Mouse (Mus musculus) cerebellum, adult 18-20 months (tissue): ENCODE results near the gene Dvl2.

Experiments used
- DNase-seq, 2 experiments: peaks; one replicate each; pipeline ENCODE4 v3.0.0; 2021

The Dvl2 gene

DNA sequence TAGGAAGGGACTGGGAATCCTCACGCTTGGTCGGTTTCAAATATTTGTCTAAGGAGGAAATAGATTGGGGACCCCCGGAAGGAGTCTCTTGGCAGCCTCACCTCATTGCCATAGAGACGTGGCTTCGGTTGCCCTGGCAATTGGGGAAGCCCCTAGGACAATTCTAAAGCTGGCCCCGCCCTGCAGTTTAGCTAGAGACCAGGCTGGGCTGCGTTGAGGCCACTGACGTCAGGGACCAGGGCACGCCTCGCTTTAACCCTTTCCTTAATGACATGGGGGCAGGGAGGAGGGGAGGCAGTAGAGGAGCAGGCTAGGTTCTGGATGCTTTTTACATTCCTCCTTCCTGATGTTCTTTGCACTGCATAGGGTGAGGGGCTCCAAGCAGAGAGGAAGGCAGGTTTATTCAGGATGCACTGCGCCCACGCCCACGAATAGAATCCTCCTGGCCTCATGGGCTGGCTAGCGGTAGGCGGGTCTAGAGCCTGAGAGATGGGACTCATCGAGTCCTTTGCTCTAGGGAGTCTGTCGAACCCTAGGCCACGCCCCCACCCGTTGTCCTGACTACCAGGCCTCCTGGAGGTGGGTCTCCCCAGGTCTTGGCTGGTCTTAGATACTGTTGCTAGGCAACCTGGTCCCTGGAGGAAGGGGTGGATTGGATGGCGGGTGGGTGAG lies 28.9 kb downstream of the Dvl2 start:
- peak; percentile 66 to 78 for DNase-seq

DNA sequence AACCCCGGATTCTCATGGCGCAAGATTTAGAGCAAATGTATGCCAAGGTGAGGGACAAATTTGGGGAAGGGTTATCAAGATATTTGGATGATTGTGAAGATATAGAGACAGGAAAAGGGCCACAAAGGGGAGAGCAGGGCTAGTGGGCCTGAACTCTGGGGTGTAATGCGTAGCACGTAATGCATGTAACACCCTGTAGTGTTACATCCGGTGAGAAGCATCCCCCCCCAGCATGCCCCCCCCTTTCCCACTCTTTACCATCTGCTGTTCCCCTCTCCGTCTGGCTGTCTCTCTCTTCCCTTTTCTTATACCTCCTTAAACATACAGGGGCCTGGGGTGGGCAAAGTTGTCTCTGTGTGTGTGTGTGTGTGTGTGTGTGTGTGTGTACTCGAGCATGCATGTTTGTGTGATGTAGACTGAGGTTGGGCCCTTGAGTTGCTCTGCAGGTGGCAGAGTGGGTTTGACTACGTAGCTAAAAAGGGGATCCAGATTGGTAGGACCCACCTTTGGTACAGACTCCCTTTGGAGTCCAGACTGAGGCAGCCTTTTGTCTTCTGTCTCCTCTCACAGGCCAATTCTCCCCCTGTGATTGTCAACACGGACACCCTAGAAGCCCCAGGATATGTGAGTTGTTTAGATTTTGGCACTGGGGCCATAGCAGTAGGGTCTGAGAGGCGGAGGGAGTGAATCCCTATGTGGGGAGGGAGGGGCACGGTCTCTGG lies 29.6 kb downstream of the Dvl2 start:
- no peak for DNase-seq

DNA sequence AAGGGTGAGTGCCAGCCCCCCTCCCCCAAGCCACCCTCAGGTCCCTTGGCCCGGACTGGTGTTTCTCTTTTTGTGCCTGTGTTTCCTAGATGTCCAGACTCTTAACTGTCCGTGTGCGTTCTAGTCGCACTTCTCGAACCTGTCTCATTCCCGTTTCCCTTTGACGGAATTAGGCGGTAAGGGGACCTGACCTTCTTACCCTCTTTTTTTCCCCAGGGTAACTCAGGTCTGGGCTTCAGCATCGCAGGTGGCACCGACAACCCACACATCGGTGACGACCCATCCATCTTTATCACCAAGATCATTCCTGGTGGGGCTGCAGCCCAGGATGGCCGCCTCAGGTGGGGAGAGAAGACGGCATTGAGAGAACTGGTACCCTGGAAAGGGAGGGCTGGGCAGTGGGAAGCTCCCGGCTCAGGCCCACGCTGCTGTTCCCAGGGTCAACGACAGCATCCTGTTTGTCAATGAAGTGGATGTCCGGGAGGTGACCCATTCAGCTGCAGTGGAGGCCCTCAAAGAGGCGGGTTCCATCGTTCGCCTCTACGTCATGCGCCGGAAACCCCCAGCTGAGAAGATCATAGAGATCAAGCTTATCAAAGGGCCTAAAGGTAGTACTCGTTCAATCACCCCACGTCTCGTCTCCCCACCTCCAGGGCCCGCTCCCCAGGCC lies 30.4 kb downstream of the Dvl2 start:
- no peak for DNase-seq

DNA sequence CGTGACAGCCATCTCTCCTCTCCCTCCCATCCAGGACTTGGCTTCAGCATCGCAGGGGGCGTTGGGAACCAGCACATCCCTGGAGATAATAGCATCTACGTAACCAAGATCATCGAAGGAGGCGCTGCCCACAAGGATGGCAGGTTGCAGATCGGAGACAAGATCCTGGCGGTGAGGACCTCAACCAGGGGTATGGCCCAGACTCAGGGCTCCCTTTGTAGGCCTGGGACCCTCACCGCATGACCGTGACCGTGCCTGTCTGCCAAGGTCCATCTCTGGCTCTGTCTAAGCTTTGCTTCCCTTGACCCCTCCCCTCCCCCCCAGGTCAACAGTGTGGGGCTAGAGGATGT lies 30.9 kb downstream of the Dvl2 start:
- DNase-seq, result no peak

DNA sequence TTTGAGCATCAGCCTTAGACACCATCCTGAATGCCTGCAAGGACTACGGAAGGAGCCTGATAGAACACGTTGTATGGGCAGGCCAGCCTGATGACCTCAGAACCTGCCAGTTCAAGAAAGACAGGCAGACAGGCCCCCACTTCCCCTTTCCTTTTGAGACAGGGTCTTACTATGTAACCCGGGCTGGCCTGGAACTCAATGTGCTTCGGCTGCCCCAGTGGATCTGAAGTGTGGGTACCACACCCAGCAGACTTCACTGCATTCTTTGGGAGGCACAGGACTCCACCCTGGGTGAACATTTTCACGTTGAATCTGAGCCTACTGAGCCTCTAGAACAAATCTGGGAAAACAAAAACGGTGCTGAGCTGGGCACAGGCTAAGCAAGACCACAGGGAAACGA lies 37.8 kb downstream of the Dvl2 start:
- DNase-seq, result no peak

DNA sequence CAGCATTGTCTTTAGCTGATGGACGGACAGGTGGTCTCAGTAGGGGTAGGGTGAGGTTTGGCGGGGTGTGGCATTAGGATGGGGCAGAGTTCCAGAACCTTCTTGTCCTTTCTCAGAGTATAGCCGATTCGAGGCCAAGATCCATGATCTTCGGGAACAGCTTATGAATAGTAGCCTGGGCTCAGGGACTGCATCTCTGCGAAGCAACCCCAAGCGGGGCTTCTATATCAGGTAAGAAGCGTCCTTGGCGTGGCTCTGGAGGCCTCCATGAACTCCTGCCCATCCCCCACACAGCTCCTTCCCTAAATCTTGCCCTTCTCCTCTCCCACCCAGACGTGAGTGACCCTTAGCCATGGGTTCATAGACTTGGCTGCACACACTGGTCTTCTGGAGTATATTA lies 39.2 kb downstream of the Dvl2 start:
- DNase-seq, result no peak

DNA sequence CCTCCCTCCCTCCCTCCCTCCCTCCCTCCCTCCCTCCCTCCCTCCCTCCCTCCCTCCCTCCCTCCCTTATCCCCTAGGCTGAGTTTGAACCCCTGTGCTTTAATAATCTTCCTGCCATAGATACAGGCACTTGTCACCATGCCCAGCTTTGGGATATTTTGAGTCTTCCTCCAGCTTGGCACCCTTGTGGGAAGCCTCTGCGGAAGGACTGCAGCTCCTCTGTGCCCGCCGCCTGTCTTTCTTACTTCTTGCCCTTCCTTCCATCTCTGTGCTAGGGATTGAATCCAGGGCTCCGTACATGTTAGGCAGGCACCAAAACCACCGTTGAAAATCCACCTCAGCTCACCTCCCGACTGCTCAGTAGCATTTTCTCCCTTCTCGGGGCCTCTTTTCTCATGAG lies 39.8 kb downstream of the Dvl2 start:
- no peak for DNase-seq

DNA sequence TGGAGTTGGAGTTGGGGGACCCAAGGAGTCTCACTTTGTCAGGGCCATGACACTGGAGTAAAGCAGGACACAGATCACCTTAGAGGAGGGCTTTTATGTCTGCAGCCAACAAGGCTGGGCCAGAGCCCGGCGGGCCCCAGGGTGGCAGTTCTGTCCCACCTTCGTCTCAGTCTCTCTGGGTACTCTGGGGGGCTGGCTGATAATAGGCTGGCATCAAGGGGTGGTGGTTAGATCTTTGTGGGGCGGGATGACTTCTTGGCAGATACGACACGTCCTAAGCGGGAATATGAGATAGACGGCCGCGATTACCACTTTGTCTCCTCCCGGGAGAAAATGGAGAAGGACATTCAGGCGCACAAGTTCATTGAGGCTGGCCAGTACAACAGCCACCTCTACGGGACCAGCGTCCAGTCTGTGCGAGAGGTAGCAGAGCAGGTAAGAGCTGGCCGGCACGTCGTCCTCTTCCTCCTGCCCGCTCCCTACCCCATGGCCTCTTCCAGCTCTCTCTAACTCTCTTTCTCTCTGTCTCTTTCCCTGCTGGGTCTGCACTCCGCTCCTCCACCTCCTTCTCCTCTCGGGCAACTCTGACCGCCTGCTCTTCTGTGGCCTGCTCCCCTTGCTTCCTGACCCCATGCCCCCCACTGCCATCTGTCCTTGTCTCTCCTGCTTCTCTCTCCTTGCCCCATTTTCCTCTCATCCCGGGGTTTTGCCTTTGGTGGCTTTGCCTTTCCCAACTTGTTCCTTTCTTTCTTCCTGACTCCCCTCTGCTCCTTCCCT lies 42.1 kb downstream of the Dvl2 start:
- peak; percentile 14 to 41 for DNase-seq

DNA sequence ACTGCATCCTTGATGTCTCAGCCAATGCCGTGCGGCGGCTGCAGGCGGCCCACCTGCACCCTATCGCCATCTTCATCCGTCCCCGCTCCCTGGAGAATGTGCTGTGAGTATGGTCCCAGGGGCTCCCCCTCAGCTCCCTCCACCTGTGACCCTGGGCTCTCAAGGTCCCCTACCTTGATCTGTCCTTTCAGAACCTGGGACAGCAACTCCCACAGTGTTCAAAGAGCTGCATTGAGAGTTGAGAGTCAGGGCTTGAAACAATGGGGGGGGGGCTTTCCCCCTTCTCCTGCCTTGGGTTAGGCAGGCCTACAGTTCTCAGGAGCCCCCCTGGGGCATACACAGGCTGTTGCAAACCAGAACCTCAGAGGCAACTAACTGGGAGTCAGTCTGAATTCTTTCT lies 43.3 kb downstream of the Dvl2 start:
- no peak for DNase-seq

DNA sequence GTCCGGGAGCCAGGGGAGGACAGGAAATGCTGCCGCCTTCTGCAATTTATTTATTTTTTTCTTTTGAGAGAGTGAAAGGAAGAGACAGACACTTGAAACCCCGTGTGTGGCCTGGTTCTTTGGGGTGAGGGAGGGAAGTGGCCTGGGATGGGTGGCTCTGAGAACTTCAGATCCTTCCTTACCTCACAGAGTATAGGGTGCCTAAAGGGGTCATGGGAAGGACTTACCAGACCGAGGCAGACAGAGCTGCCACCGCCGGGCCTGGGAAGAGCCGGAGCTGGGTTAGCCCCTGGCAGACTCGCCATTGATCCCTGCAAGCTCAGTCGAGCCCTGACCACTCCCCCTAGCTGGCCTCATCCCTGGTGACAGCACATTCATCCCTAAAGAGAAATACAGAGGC lies 45.0 kb downstream of the Dvl2 start:
- DNase-seq, result no peak

DNA sequence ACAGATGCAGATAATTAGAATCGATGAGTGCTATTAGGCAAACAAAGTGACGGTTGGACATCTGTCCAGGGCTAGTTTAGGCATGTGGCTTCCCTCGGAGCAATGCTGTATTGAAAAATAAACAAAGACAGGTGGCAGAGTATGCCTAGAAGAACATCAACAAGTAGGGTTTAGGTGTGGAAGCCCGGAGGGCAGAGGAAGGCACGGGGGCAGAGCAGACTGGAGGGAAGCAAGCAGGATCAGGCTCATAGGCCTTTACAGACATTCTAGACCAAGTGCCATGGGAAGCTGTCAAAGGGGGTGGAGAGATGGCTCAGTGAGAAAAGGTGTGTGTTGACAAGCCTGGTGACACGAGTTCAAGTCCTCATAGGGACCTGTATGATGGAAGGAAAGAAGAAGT lies 49.0 kb downstream of the Dvl2 start:
- no peak for DNase-seq

DNA sequence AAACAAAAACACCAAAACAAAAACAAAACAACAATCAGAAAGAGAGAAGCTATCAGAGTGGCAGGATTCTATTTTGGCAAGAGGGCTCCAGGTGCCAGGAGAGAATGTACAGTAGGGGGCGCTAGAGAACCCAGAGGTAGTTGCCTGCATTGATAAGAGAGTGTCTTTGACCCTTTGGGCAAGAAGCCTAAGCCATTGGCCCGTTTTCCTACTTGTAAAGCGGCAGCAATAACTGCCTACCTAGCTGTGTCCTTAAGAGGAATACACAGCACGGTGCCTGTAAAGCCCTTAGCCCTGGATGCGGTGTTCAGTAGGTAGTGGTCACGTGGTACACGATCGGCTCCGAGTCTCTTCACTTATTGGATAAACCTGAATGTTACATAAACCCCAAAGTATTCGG lies 49.4 kb downstream of the Dvl2 start:
- no peak for DNase-seq

DNA sequence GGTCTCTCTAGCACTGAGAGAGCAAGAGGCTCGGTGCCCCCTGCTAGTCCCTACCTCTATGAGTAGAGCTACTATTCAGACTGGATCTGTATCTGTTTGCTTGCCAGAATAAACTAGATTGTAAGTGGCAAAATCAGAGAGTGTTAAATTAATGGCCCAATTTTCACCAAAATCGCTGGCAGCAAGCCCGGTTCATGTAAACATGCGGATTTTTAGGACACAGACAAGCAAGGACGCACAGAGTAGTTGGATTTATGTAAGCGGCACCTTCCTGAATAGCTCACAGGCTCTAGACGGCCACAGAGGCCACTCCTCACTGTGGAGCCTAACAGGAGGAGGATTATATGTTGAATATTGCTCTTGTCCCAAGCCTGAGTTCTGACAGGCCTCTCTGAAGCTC lies 52.8 kb downstream of the Dvl2 start:
- no peak for DNase-seq

DNA sequence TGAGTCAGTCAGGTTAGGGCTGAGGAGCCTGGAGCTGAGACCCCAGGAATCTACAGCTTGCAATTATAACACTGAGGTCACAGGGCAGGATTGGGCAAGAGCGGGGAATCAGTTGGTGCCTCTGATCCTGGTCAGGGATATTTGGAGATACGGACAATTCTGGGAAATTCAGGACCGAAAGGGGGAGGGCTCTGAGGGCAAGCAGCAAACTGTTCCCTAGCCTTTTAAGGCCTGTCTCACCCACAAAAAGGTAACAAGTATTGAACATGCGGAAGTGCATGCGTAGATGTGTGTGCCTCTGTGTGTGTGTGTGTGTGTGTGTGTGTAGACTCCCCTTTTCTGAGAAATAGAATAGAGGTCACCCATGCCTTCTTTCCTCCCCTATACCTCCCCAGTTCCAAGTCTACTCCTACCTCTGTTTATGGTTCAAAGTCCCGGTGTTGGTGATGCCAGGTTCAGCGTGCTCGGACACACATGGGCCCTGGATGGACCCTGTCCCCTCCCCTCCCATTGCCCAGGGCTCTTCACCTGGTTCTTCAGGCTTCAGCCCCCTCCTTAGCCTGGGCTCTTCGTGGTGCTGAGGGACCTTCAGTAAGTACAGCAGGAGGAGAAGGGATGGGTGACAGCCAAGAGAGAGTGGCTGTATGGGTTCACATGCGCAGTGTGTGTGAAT lies 53.6 kb downstream of the Dvl2 start, which contains the start of gene Asgr1:
TSS of gene Asgr1 (plus strand) at position 188 of the 673 bp plus-strand sequence.
- DNase-seq, result no peak

DNA sequence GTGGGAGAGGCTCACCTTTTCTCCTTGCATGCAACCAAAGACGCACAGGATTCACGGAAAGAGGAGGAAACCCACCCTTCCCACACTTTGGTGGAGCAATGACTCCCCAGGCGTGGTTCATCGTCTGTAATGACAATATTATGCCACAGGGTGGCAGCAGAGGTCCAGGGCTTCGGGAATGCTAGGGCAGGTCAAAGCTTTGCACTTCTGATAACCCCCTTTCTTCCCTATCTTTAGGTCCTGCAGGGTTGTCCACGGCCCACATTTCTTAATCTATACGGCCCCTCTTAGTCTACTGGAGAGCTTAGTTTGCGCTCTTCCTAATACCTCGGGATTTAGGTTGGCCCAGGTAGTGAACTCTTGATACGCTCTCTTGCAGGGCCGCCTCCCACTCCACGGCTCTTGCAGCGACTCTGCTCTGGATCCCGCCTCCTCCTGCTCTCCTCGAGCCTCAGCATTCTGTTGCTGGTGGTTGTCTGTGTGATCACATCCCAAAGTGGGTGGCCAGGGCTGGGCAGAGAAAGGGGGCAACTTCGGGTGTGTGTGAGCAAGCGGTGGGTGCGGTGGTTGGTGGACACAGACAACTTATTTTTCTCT lies 55.3 kb downstream of the Dvl2 start:
- peak; percentile 74 to 85 for DNase-seq

DNA sequence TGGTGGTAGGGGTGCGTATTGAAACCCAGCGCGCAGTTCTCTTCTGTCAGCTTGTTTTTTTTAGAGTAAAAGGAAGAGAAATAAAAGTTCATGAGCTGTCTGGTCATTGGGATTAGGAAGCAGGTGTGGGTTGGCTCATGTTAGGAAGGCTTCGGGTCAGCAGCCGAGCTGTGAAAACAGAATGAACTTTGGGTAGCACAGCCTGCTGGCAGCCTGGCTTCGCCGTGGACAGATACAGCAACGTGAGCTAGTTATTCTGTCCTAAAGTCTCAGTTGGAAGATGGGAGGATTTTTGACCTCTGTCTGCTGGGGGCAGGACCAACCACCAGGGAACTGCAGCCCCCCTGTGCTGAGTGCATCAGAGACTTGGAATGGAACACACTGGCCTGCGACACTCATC lies 57.4 kb downstream of the Dvl2 start:
- no peak for DNase-seq

DNA sequence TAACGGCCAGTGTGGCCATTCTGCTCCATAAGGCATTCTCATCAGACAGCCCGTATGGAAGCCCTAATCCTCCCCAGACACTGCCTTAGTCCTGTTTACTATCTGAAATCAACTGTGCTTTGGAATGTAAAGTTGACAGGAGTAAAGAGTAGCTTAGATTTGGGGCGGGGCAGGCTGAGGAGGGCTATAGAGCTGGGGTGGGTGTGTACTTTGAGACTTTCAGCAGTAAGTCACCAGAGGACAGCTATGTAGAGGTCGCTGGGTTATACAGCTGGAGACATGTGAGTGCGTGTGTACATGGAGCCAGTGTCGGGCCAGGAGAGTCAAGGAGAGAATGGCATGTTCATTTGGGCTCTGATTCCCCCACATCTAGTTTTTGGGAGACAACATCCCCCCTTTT lies 59.5 kb downstream of the Dvl2 start:
- no peak for DNase-seq
